ENCODE assay signal across 9 mouse cellular contexts in genomic region chr15:97235183-97235582, GRCm38 (mm10). TPM values are rescaled to one million over a fixed set of nuclear protein-coding genes. Genes with fewer than 3 reads are reported as not detected.
A peak's percentile ranks its signal among the peaks of the same experiment; 100 is the strongest.
DNase-seq lines count a peak whose midpoint lies in the region; ATAC-seq and TF ChIP-seq lines count a peak whose summit lies in the region.
"Had no signal": no experiment of that assay in that cellular context is flagged by ENCODE, and none has a peak within 500 bp of the region (broad histone marks: within the 10 kb centered on the region; RNA-seq: fewer than 3 reads in every experiment).

No protein-coding gene starts in this region.

- peak; percentile 29 to 60 for DNase-seq in left cerebral cortex, adult 18-20 months (ENCODE audit: low spot score in 2 of 2)
- no peak for DNase-seq in left cerebral cortex, postnatal 36 days (ENCODE audit: low spot score in 2 of 2)
- peak; percentile 83 for DNase-seq in CH12.LX (ENCODE audit: extremely low read depth)
- peak; percentile 84 for DNase-seq in ZHBTc4 (ENCODE audit: low read depth, low spot score)
- DNase-seq in embryo, embryonic 11 days: peak; percentile 78
- peak; percentile 79 for DNase-seq in mesoderm, embryonic 11.5 days (ENCODE audit: low read depth, low spot score)
- peak; percentile 40 to 49 for DNase-seq in urinary bladder, postnatal 36 days (ENCODE audit: low spot score in 2 of 2)

- TF ChIP-seq RAD21 in CH12.LX (IDR thresholded peaks at IDR 0.05; ENCODE audit: low read depth, low read length): peak; percentile 84

- no peaks in the 10 kb centered on the region for H3K27me3 ChIP-seq in CH12.LX (replicated peaks)
- no peaks in the 10 kb centered on the region for H3K27me3 ChIP-seq in kidney, embryonic 16.5 days (ENCODE audit: insufficient read depth, low read length)
- H3K27me3 ChIP-seq: neural tube, embryonic 12.5 days had no signal

- intact Hi-C loops in left cerebral cortex, postnatal 36 days (cut with DNase I): loop anchor here (5.0 kb wide), 1 partner anchor 38 kb away; no protein-coding TSS in a partner anchor

- in situ Hi-C loops in CH12.LX (cut with MboI; ENCODE audit: low pct_ligation_motif_present, low pct_unique_long_range_greater_than_20kb, low sequenced_read_pairs): loop anchor here (5.0 to 10.0 kb wide), 2 partner anchors 38 to 430 kb away; no protein-coding TSS in a partner anchor

- TF ChIP-seq CTCF in CH12.LX (conservative IDR thresholded peaks at IDR 0.05 in 1 of 2, IDR thresholded peaks at IDR 0.05 in 1 of 2; ENCODE audit: low read depth in 2 of 2, low read length in 2 of 2): peak; percentile 96 to 98

- peaks cover 3 to 7% of the 10 kb centered on the region in 2 experiments; a peak in 3 of 4 replicates for H3K4me1 ChIP-seq in CH12.LX (ENCODE audit: control insufficient read depth in 1 of 2, insufficient read depth in 2 of 2)
- H3K4me1 ChIP-seq in kidney, embryonic 16.5 days (ENCODE audit: insufficient read depth, low read length): no peaks in the 10 kb centered on the region
- H3K4me1 ChIP-seq: neural tube, embryonic 12.5 days had no signal

- no peaks in the 10 kb centered on the region for H3K36me3 ChIP-seq in CH12.LX (replicated peaks in 1 of 2; ENCODE audit: control insufficient read depth in 1 of 2, insufficient read depth in 1 of 2, low read length in 1 of 2)
- peaks cover 4% of the 10 kb centered on the region; the same call in 1 of the 2 replicates for H3K36me3 ChIP-seq in kidney, embryonic 16.5 days (ENCODE audit: insufficient read depth, low read length)
- H3K36me3 ChIP-seq: neural tube, embryonic 12.5 days had no signal

- TF ChIP-seq POLR2A in CH12.LX (IDR thresholded peaks at IDR 0.05; ENCODE audit: low read depth, low read length): no peak

- WGBS in kidney, embryonic 16.5 days: 34% methylated on average over 7 of the region's 7 CpGs

- H3K79me2 ChIP-seq in CH12.LX (replicated peaks; ENCODE audit: control insufficient read depth, extremely low read depth, insufficient read depth, poor library complexity, severe bottlenecking): no peaks in the 10 kb centered on the region

- H3K4me3 ChIP-seq in CH12.LX (replicated peaks in 1 of 3; ENCODE audit: low read depth in 2 of 3, low read length in 2 of 3, poor library complexity in 1 of 3): no peak overlapping the region
- no peak overlapping the region for H3K4me3 ChIP-seq in kidney, embryonic 16.5 days (ENCODE audit: low read length)
- H3K4me3 ChIP-seq: neural tube, embryonic 12.5 days had no signal

- no peak overlapping the region for H3K9ac ChIP-seq in CH12.LX (ENCODE audit: insufficient read depth, low read depth)
- H3K9ac ChIP-seq in kidney, embryonic 16.5 days (replicated peaks; ENCODE audit: low read length): no peak overlapping the region
- H3K9ac ChIP-seq: neural tube, embryonic 12.5 days had no signal

- no peak for TF ChIP-seq EP300 in CH12.LX (IDR thresholded peaks at IDR 0.05; ENCODE audit: low read length)

- dilution Hi-C loops in CH12.LX (cut with MboI; ENCODE audit: extremely low pct_ligation_motif_present, extremely low pct_unique_long_range_greater_than_20kb, low sequenced_read_pairs): no loop called here

- H3K27ac ChIP-seq in CH12.LX (ENCODE audit: insufficient read depth, low read depth): no peak overlapping the region
- H3K27ac ChIP-seq in kidney, embryonic 16.5 days (ENCODE audit: low read length): no peak overlapping the region
- H3K27ac ChIP-seq: neural tube, embryonic 12.5 days had no signal

- peaks cover 18% of the 10 kb centered on the region for H3K9me3 ChIP-seq in CH12.LX (replicated peaks; ENCODE audit: low read length)
- peaks cover 5% of the 10 kb centered on the region for H3K9me3 ChIP-seq in kidney, embryonic 16.5 days (ENCODE audit: low read length)

- H3K4me2 ChIP-seq in CH12.LX (ENCODE audit: insufficient read depth, low read depth, poor library complexity, severe bottlenecking): peak overlapping the region; percentile 69
- H3K4me2 ChIP-seq in kidney, embryonic 16.5 days (replicated peaks; ENCODE audit: low read depth, low read length): no peak overlapping the region
- H3K4me2 ChIP-seq: neural tube, embryonic 12.5 days had no signal

- 0 out of 2 replicates have a peak, but pooled peaks have one; percentile 39 for ATAC-seq in kidney, embryonic 16.5 days (ENCODE audit: low FRiP score, low TSS enrichment)

TF ChIP-seq in CH12.LX, 34 proteins besides CTCF, POLR2A, EP300 and RAD21:
- no peak for TF ChIP-seq BHLHE40 (IDR thresholded peaks at IDR 0.05; ENCODE audit: low read depth, low read length)
- TF ChIP-seq MXI1 (IDR thresholded peaks at IDR 0.05; ENCODE audit: low read depth, low read length): no peak
- no peak for TF ChIP-seq CHD2 (IDR thresholded peaks at IDR 0.05; ENCODE audit: low read length)
- peak; percentile 84 for TF ChIP-seq ZC3H11A (IDR thresholded peaks at IDR 0.05; ENCODE audit: low read depth, low read length)
- TF ChIP-seq ZNF384 (IDR thresholded peaks at IDR 0.05; ENCODE audit: low read depth, low read length): peak; percentile 42; the same call in 1 of the 2 replicates
- peak; percentile 54; the same call in 1 of the 2 replicates for TF ChIP-seq IRF4 (IDR thresholded peaks at IDR 0.05; ENCODE audit: low read depth, low read length)
- TF ChIP-seq NELFE (IDR thresholded peaks at IDR 0.05; ENCODE audit: low read depth, low read length): peak; percentile 51; the same call in 1 of the 2 replicates
- TF ChIP-seq JUND (conservative IDR thresholded peaks at IDR 0.05; ENCODE audit: low read depth, low read length): peak; percentile 36; the same call in 1 of the 2 replicates
- no peak for TF ChIP-seq E2F4 (IDR thresholded peaks at IDR 0.05; ENCODE audit: insufficient replicate concordance, low read depth, low read length)
- 0 out of 2 replicates have a peak, but pooled peaks have one; percentile 21 for TF ChIP-seq MEF2A (IDR thresholded peaks at IDR 0.05; ENCODE audit: borderline replicate concordance, low read depth, low read length)
- peak; percentile 99 for TF ChIP-seq SMC3 (IDR thresholded peaks at IDR 0.05; ENCODE audit: low read depth, low read length)
- peak; percentile 63; the same call in 1 of the 2 replicates for TF ChIP-seq MYC (IDR thresholded peaks at IDR 0.05; ENCODE audit: low read depth, low read length)
- TF ChIP-seq UBTF (IDR thresholded peaks at IDR 0.05; ENCODE audit: low read depth, low read length): no peak
- TF ChIP-seq NRF1 (IDR thresholded peaks at IDR 0.05; ENCODE audit: low read depth, low read length): no peak
- 0 out of 2 replicates have a peak, but pooled peaks have one; percentile 45 for TF ChIP-seq SIN3A (IDR thresholded peaks at IDR 0.05; ENCODE audit: low read length)
- 0 out of 2 replicates have a peak, but pooled peaks have one; percentile 31 for TF ChIP-seq TCF12 (IDR thresholded peaks at IDR 0.05; ENCODE audit: low read depth, low read length)

RNA-seq across cellular contexts. Expression of gene Pced1b, which starts 11.7 kb away (rescaled TPM):
- total RNA-seq in left cerebral cortex, adult 18-20 months (2021): 1 to 10 TPM; 5.6 to 7.3 TPM
- total RNA-seq in left cerebral cortex, postnatal 36 days (2021): 1 to 10 TPM; 6.4 to 7.9 TPM
- 16.3 and 21.1 TPM in 2 replicates for total RNA-seq in CH12.LX (2012; rRNA removed)
- 9.9 and 12.3 TPM in 2 replicates for total RNA-seq in CH12.LX (2014; rRNA removed)
- polyA plus RNA-seq in CH12.LX (2012; ENCODE audit: insufficient read length, low read depth): 40.5 and 44.2 TPM in 2 replicates
- 6.0 and 6.3 TPM in 2 replicates for polyA plus RNA-seq in kidney, embryonic 16.5 days (2015; fragmentation: Nextera tagmentation; extraction: Ambion mirVana)

RNA-seq across cellular contexts. Expression of gene Amigo2, which starts 11.9 kb away (rescaled TPM):
- total RNA-seq in left cerebral cortex, adult 18-20 months (2021): 1 to 10 TPM; 5.6 TPM
- 1 to 10 TPM; 4.2 to 7.6 TPM for total RNA-seq in left cerebral cortex, postnatal 36 days (2021)
- 17.1 and 19.1 TPM in 2 replicates for total RNA-seq in CH12.LX (2012; rRNA removed)
- 23.0 and 23.7 TPM in 2 replicates for total RNA-seq in CH12.LX (2014; rRNA removed)
- polyA plus RNA-seq in CH12.LX (2012; ENCODE audit: insufficient read length, low read depth): 6.0 and 6.4 TPM in 2 replicates
- polyA plus RNA-seq in kidney, embryonic 16.5 days (2015; fragmentation: Nextera tagmentation; extraction: Ambion mirVana): 11.4 and 12.8 TPM in 2 replicates

Comparison
In these comparisons a context has a peak if more than half of its experiments do, and no peak if none do; other contexts are left out.
1. DNase-seq: peak in left cerebral cortex, adult 18-20 months (2 of 2), CH12.LX (single experiment), ZHBTc4 (single experiment), embryo, embryonic 11 days (single experiment), mesoderm, embryonic 11.5 days (single experiment) and urinary bladder, postnatal 36 days (2 of 2); none in left cerebral cortex, postnatal 36 days (0 of 2).